Mouse (Mus musculus) megakaryocyte, embryonic 14.5 days (primary cell): ENCODE measurements at regions not wholly inside any gene's neighbourhood (a gene's known extent, or its start where the extent isn't known, plus 50 kb on each side); places are given as distances from the start of the nearest gene placed in this dataset.

Source experiments
- FLI1 ChIP-seq: IDR thresholded peaks from 2 replicates; pipeline ENCODE4 v1.6.1; 2012; ENCODE audit warnings: low read length, inconsistent platforms, mixed read lengths
- GATA1 ChIP-seq: IDR thresholded peaks from 3 replicates; pipeline ENCODE4 v1.6.1; 2012; ENCODE audit warnings: mixed read lengths, low read length, inconsistent platforms, borderline replicate concordance

DNA sequence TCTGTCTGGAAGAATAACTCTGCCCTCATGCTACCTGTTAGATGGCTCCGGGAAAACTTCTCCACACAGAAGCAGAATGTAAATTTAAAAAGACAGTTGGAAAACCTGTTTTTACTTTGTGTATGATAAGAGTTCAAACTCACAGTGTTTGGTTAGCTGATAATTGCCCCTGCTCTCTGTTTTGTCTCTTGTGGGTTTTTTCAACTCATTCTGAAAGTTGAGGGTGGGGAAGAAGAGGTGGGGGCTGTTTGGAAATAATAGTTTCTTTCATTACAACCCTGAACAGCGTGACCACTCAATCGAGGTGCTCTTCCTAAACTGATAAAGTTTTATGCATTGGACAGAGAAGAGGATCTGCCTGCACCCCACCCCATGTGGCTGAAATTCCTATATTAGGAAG lies 626.7 kb upstream of the Intu start:
- TF ChIP-seq GATA1 (no peak), FLI1 (no peak)
